Mouse (Mus musculus): ENCODE measurements at regions not wholly inside any gene's neighbourhood (a gene's known extent, or its start where the extent isn't known, plus 50 kb on each side); places are given as distances from the start of the nearest gene placed in this dataset.

- H3K4me3 ChIP-seq (ENCODE audit: low read length) = no peak overlapping the region
- H3K4me1 ChIP-seq (ENCODE audit: control insufficient read depth, insufficient read depth, low read length) = no peaks in the 10 kb centered on the region
- ATAC-seq = no peak
These were observed 1086.5 kb downstream of the A830018L16Rik start for GRCm38 (mm10) chr1:12500442-12500841.

GRCm38 (mm10) chr1:12507997-12508396 is 1094.1 kb downstream of the A830018L16Rik start:
- 0 out of 2 replicates have a peak, but pooled peaks cover 4% of the 10 kb centered on the region for H3K4me1 ChIP-seq (ENCODE audit: control insufficient read depth, insufficient read depth, low read length)
- no peak overlapping the region for H3K27ac ChIP-seq (ENCODE audit: low read length)
- no peak overlapping the region for H3K4me2 ChIP-seq (ENCODE audit: low read depth, low read length)
- no peaks in the 10 kb centered on the region for H3K36me3 ChIP-seq (ENCODE audit: control insufficient read depth, insufficient read depth, low read length)
- ATAC-seq = no peak
- 65% methylated on average over 3 of the region's 3 CpGs for WGBS
- H3K27me3 ChIP-seq (replicated peaks; ENCODE audit: control insufficient read depth, insufficient read depth, low read length) = no peaks in the 10 kb centered on the region
- H3K9me3 ChIP-seq (ENCODE audit: control insufficient read depth, low read length) = no peaks in the 10 kb centered on the region
- H3K4me3 ChIP-seq (ENCODE audit: low read length) = no peak overlapping the region
- H3K9ac ChIP-seq (ENCODE audit: low read depth, low read length) = no peak overlapping the region

More at GRCm38 (mm10) chr1:12500442-12500841, 1086.5 kb downstream of the A830018L16Rik start:
- Histone ChIP-seq H3K4me2 (ENCODE audit: low read depth, low read length) (no peak overlapping the region), H3K27me3 (replicated peaks; ENCODE audit: control insufficient read depth, insufficient read depth, low read length) (no peaks in the 10 kb centered on the region), H3K9me3 (ENCODE audit: control insufficient read depth, low read length) (no peaks in the 10 kb centered on the region), H3K27ac (ENCODE audit: low read length) (no peak overlapping the region), H3K9ac (ENCODE audit: low read depth, low read length) (no peak overlapping the region), H3K36me3 (ENCODE audit: control insufficient read depth, insufficient read depth, low read length) (no peaks in the 10 kb centered on the region)
- WGBS = 49% methylated on average over 3 of the region's 3 CpGs

- H3K27ac ChIP-seq (ENCODE audit: low read length) = peak overlapping the region; percentile 23; the same call in 1 of the 2 replicates
These were observed 1096.4 kb downstream of the A830018L16Rik start for GRCm38 (mm10) chr1:12510129-12510816.

GRCm38 (mm10) chr1:12519601-12520000 is 1105.7 kb downstream of the A830018L16Rik start:
- Histone ChIP-seq H3K36me3 (ENCODE audit: control insufficient read depth, insufficient read depth, low read length) (no peaks in the 10 kb centered on the region), H3K27ac (ENCODE audit: low read length) (no peak overlapping the region), H3K9me3 (ENCODE audit: control insufficient read depth, low read length) (no peaks in the 10 kb centered on the region), H3K4me2 (ENCODE audit: low read depth, low read length) (no peak overlapping the region), H3K27me3 (replicated peaks; ENCODE audit: control insufficient read depth, insufficient read depth, low read length) (no peaks in the 10 kb centered on the region), H3K9ac (ENCODE audit: low read depth, low read length) (no peak overlapping the region), H3K4me3 (ENCODE audit: low read length) (no peak overlapping the region), H3K4me1 (ENCODE audit: control insufficient read depth, insufficient read depth, low read length) (no peaks in the 10 kb centered on the region)
- WGBS = 83% methylated on average over 4 of the region's 4 CpGs
- no peak for ATAC-seq

More at GRCm38 (mm10) chr1:12510129-12510816, 1096.4 kb downstream of the A830018L16Rik start:
- ATAC-seq = no peak
- Histone ChIP-seq H3K4me1 (ENCODE audit: control insufficient read depth, insufficient read depth, low read length) (0 out of 2 replicates have a peak, but pooled peaks cover 4% of the 10 kb centered on the region), H3K27me3 (replicated peaks; ENCODE audit: control insufficient read depth, insufficient read depth, low read length) (no peaks in the 10 kb centered on the region), H3K36me3 (ENCODE audit: control insufficient read depth, insufficient read depth, low read length) (no peaks in the 10 kb centered on the region), H3K4me2 (ENCODE audit: low read depth, low read length) (no peak overlapping the region), H3K9me3 (ENCODE audit: control insufficient read depth, low read length) (no peaks in the 10 kb centered on the region), H3K9ac (ENCODE audit: low read depth, low read length) (no peak overlapping the region), H3K4me3 (ENCODE audit: low read length) (no peak overlapping the region)
- WGBS = 56% methylated on average over 10 of the region's 10 CpGs

- Histone ChIP-seq H3K36me3 (ENCODE audit: control insufficient read depth, insufficient read depth, low read length) (no peaks in the 10 kb centered on the region), H3K27me3 (replicated peaks; ENCODE audit: control insufficient read depth, insufficient read depth, low read length) (no peaks in the 10 kb centered on the region), H3K9me3 (ENCODE audit: control insufficient read depth, low read length) (no peaks in the 10 kb centered on the region), H3K4me2 (ENCODE audit: low read depth, low read length) (no peak overlapping the region), H3K27ac (ENCODE audit: low read length) (no peak overlapping the region), H3K4me3 (ENCODE audit: low read length) (no peak overlapping the region), H3K4me1 (ENCODE audit: control insufficient read depth, insufficient read depth, low read length) (no peaks in the 10 kb centered on the region), H3K9ac (ENCODE audit: low read depth, low read length) (no peak overlapping the region)
- 86% methylated on average over 4 of the region's 4 CpGs for WGBS
- no peak for ATAC-seq
These were observed 1142.0 kb downstream of the A830018L16Rik start for GRCm38 (mm10) chr1:12555859-12556258.

- Histone ChIP-seq H3K9ac (ENCODE audit: low read depth, low read length) (no peak overlapping the region), H3K27me3 (replicated peaks; ENCODE audit: control insufficient read depth, insufficient read depth, low read length) (no peaks in the 10 kb centered on the region), H3K36me3 (ENCODE audit: control insufficient read depth, insufficient read depth, low read length) (no peaks in the 10 kb centered on the region), H3K4me3 (ENCODE audit: low read length) (no peak overlapping the region), H3K9me3 (ENCODE audit: control insufficient read depth, low read length) (no peaks in the 10 kb centered on the region), H3K27ac (ENCODE audit: low read length) (no peak overlapping the region), H3K4me1 (ENCODE audit: control insufficient read depth, insufficient read depth, low read length) (no peaks in the 10 kb centered on the region), H3K4me2 (ENCODE audit: low read depth, low read length) (no peak overlapping the region)
- ATAC-seq = no peak
- 72% methylated on average over 7 of the region's 7 CpGs for WGBS
These were observed 1158.0 kb downstream of the A830018L16Rik start for GRCm38 (mm10) chr1:12571755-12572358.

- no peak overlapping the region for H3K9ac ChIP-seq (ENCODE audit: low read depth, low read length)
- no peaks in the 10 kb centered on the region for H3K9me3 ChIP-seq (ENCODE audit: control insufficient read depth, low read length)
- no peak for ATAC-seq
- H3K27me3 ChIP-seq (replicated peaks; ENCODE audit: control insufficient read depth, insufficient read depth, low read length) = no peaks in the 10 kb centered on the region
- H3K36me3 ChIP-seq (ENCODE audit: control insufficient read depth, insufficient read depth, low read length) = no peaks in the 10 kb centered on the region
- H3K4me3 ChIP-seq (ENCODE audit: low read length) = no peak overlapping the region
- H3K4me1 ChIP-seq (ENCODE audit: control insufficient read depth, insufficient read depth, low read length) = no peaks in the 10 kb centered on the region
- WGBS = 66% methylated on average over 4 of the region's 4 CpGs
- H3K27ac ChIP-seq (ENCODE audit: low read length) = no peak overlapping the region
- H3K4me2 ChIP-seq (ENCODE audit: low read depth, low read length) = no peak overlapping the region
These were observed 1158.9 kb downstream of the A830018L16Rik start for GRCm38 (mm10) chr1:12572770-12573169.

GRCm38 (mm10) chr1:12574274-12574673 is 1160.4 kb downstream of the A830018L16Rik start:
- ATAC-seq = no peak

GRCm38 (mm10) chr1:12577027-12577703 is 1163.3 kb downstream of the A830018L16Rik start:
- Histone ChIP-seq H3K4me3 (ENCODE audit: low read length) (no peak overlapping the region), H3K27ac (ENCODE audit: low read length) (no peak overlapping the region), H3K9me3 (ENCODE audit: control insufficient read depth, low read length) (no peaks in the 10 kb centered on the region), H3K4me1 (ENCODE audit: control insufficient read depth, insufficient read depth, low read length) (no peaks in the 10 kb centered on the region), H3K9ac (ENCODE audit: low read depth, low read length) (no peak overlapping the region), H3K27me3 (replicated peaks; ENCODE audit: control insufficient read depth, insufficient read depth, low read length) (no peaks in the 10 kb centered on the region), H3K4me2 (ENCODE audit: low read depth, low read length) (no peak overlapping the region), H3K36me3 (ENCODE audit: control insufficient read depth, insufficient read depth, low read length) (no peaks in the 10 kb centered on the region)
- WGBS = 14% methylated on average over 12 of the region's 13 CpGs
- no peak for ATAC-seq

More at GRCm38 (mm10) chr1:12574274-12574673, 1160.4 kb downstream of the A830018L16Rik start:
- 83% methylated on average over 5 of the region's 5 CpGs for WGBS
- no peaks in the 10 kb centered on the region for H3K36me3 ChIP-seq (ENCODE audit: control insufficient read depth, insufficient read depth, low read length)
- no peak overlapping the region for H3K4me3 ChIP-seq (ENCODE audit: low read length)
- no peak overlapping the region for H3K4me2 ChIP-seq (ENCODE audit: low read depth, low read length)
- no peaks in the 10 kb centered on the region for H3K9me3 ChIP-seq (ENCODE audit: control insufficient read depth, low read length)
- no peaks in the 10 kb centered on the region for H3K4me1 ChIP-seq (ENCODE audit: control insufficient read depth, insufficient read depth, low read length)
- H3K27ac ChIP-seq (ENCODE audit: low read length) = no peak overlapping the region
- H3K27me3 ChIP-seq (replicated peaks; ENCODE audit: control insufficient read depth, insufficient read depth, low read length) = no peaks in the 10 kb centered on the region
- no peak overlapping the region for H3K9ac ChIP-seq (ENCODE audit: low read depth, low read length)

Data from intestine, embryonic 16.5 days (tissue).